Mouse (Mus musculus): ENCODE measurements at regions not wholly inside any gene's neighbourhood (a gene's known extent, or its start where the extent isn't known, plus 50 kb on each side); places are given as distances from the start of the nearest gene placed in this dataset.

- Histone ChIP-seq H3K36me3 (ENCODE audit: control insufficient read depth) (no peaks in the 10 kb centered on the region), H3K9me3 (ENCODE audit: control insufficient read depth, low read length) (no peaks in the 10 kb centered on the region), H3K4me1 (ENCODE audit: control insufficient read depth) (no peaks in the 10 kb centered on the region), H3K27me3 (ENCODE audit: control insufficient read depth) (no peaks in the 10 kb centered on the region), H3K4me3 (replicated peaks) (no peak overlapping the region)
- TF ChIP-seq TAL1 (IDR thresholded peaks at IDR 0.05; ENCODE audit: low read length) (no peak), GATA1 (IDR thresholded peaks at IDR 0.05; ENCODE audit: low read length) (no peak)
These were observed 151.7 kb downstream of the Gm11361 start for GRCm38 (mm10) chr13:28408868-28409608.

- TF ChIP-seq TAL1 (IDR thresholded peaks at IDR 0.05; ENCODE audit: low read length) (no peak), GATA1 (IDR thresholded peaks at IDR 0.05; ENCODE audit: low read length) (no peak)
- Histone ChIP-seq H3K4me3 (replicated peaks) (no peak overlapping the region), H3K9me3 (ENCODE audit: control insufficient read depth, low read length) (no peaks in the 10 kb centered on the region), H3K27me3 (ENCODE audit: control insufficient read depth) (no peaks in the 10 kb centered on the region), H3K36me3 (ENCODE audit: control insufficient read depth) (no peaks in the 10 kb centered on the region), H3K4me1 (ENCODE audit: control insufficient read depth) (no peaks in the 10 kb centered on the region)
These were observed 143.1 kb downstream of the Gm11361 start for GRCm38 (mm10) chr13:28400459-28400858.

Data from erythroblast, embryonic 14.5 days (primary cell).